Mouse (Mus musculus): ENCODE data around the gene Qpctl.
A peak's percentile ranks its signal among the peaks of the same experiment; 100 is the strongest.

Gene Qpctl

GRCm38 (mm10) chr7:19119631-19120429 lies 29.3 kb downstream of the Qpctl start, which contains the start of gene Fbxo46:
TSS of gene Fbxo46 (plus strand) at chr7:19119859.
- DNase-seq (ENCODE audit: low spot score) = peak; percentile 96

- DNase-seq (ENCODE audit: low spot score) = no peak
Measured at GRCm38 (mm10) chr7:19119083-19119482, 30.0 kb downstream of the Qpctl start.

- no peak for DNase-seq (ENCODE audit: low spot score)
Measured at GRCm38 (mm10) chr7:19118028-19118771, 30.9 kb downstream of the Qpctl start, which contains the start of gene Gm4969. TSS of gene Gm4969 (minus strand) at chr7:19118368.

- DNase-seq (ENCODE audit: low spot score) = no peak
Measured at GRCm38 (mm10) chr7:19109565-19109964, 39.5 kb downstream of the Qpctl start.

- DNase-seq (ENCODE audit: low spot score) = no peak
Measured at GRCm38 (mm10) chr7:19107436-19107835, 41.7 kb downstream of the Qpctl start.

- DNase-seq (ENCODE audit: low spot score) = no peak
Measured at GRCm38 (mm10) chr7:19104486-19104885, 44.6 kb downstream of the Qpctl start.

- DNase-seq (ENCODE audit: low spot score) = no peak
Measured at GRCm38 (mm10) chr7:19103741-19104140, 45.4 kb downstream of the Qpctl start.

- DNase-seq (ENCODE audit: low spot score) = no peak
Measured at GRCm38 (mm10) chr7:19100290-19100689, 48.8 kb downstream of the Qpctl start.

- DNase-seq (ENCODE audit: low spot score) = no peak
Measured at GRCm38 (mm10) chr7:19098811-19099210, 50.3 kb downstream of the Qpctl start.

GRCm38 (mm10) chr7:19097863-19098262 lies 51.2 kb downstream of the Qpctl start:
- DNase-seq (ENCODE audit: low spot score) = no peak

- DNase-seq (ENCODE audit: low spot score) = no peak
Measured at GRCm38 (mm10) chr7:19097217-19097616, 51.9 kb downstream of the Qpctl start.

GRCm38 (mm10) chr7:19096421-19096976 lies 52.6 kb downstream of the Qpctl start:
- DNase-seq (ENCODE audit: low spot score) = no peak

- DNase-seq (ENCODE audit: low spot score) = no peak
Measured at GRCm38 (mm10) chr7:19095751-19096110, 53.4 kb downstream of the Qpctl start.

GRCm38 (mm10) chr7:19094826-19095750 lies 54.0 kb downstream of the Qpctl start:
- DNase-seq (ENCODE audit: low spot score) = no peak

- DNase-seq (ENCODE audit: low spot score) = no peak
Measured at GRCm38 (mm10) chr7:19094471-19094825, 54.6 kb downstream of the Qpctl start, which contains the start of gene Six5. TSS of gene Six5 (plus strand) at chr7:19094594.

GRCm38 (mm10) chr7:19093537-19094385 lies 55.3 kb downstream of the Qpctl start:
- DNase-seq (ENCODE audit: low spot score) = no peak

- DNase-seq (ENCODE audit: low spot score) = peak; percentile 42
Measured at GRCm38 (mm10) chr7:19093174-19093521, 55.9 kb downstream of the Qpctl start.

GRCm38 (mm10) chr7:19092381-19093173 lies 56.5 kb downstream of the Qpctl start:
- no peak for DNase-seq (ENCODE audit: low spot score)

GRCm38 (mm10) chr7:19091913-19092312 lies 57.2 kb downstream of the Qpctl start:
- DNase-seq (ENCODE audit: low spot score) = no peak
